ENCODE assay signal across 9 mouse cellular contexts in genomic region chr4:82403975-82404651, GRCm38 (mm10).
DNase-seq lines count a peak whose midpoint lies in the region; ATAC-seq and TF ChIP-seq lines count a peak whose summit lies in the region.
"Had no signal": no experiment of that assay in that cellular context is flagged by ENCODE, and none has a peak within 500 bp of the region (broad histone marks: within the 10 kb centered on the region; RNA-seq: fewer than 3 reads in every experiment).

No protein-coding gene starts in this region.

- peaks cover 13% of the 10 kb centered on the region; the same call in 1 of the 2 replicates for H3K4me1 ChIP-seq in kidney, embryonic 14.5 days (ENCODE audit: control insufficient read depth, insufficient read depth, low read length)
- H3K4me1 ChIP-seq in cerebellum, adult 2 months (ENCODE audit: control insufficient read depth, insufficient read depth, low read length) = peaks cover 48% of the 10 kb centered on the region
- peaks cover 30% of the 10 kb centered on the region for H3K4me1 ChIP-seq in kidney, adult 2 months (ENCODE audit: control insufficient read depth, insufficient read depth, low read length)
- peaks cover 76% of the 10 kb centered on the region for H3K4me1 ChIP-seq in limb, embryonic 14.5 days (ENCODE audit: control insufficient read depth, insufficient read depth, low read length)

- DNase-seq in kidney, adult 11 months = peak; percentile 66
- DNase-seq in cerebellum, adult 2 months = peak; percentile 87 to 94
- DNase-seq in gastrocnemius, postnatal 36 days = peak; percentile 51 to 64
- DNase-seq in kidney, adult 2 months = peak; percentile 89
- peak; percentile 58 for DNase-seq in limb, embryonic 14.5 days (ENCODE audit: low spot score)
- DNase-seq in skeletal muscle tissue, adult 2 months (ENCODE audit: low read depth, low spot score) = peak; percentile 75

- no peak for ATAC-seq in kidney, embryonic 14.5 days (ENCODE audit: low FRiP score, low TSS enrichment)
- peak; percentile 58 for ATAC-seq in limb, embryonic 14.5 days (ENCODE audit: low FRiP score, low read depth)
- ATAC-seq in erythroid progenitor cell, adult 5-6 weeks (replicated peaks; ENCODE audit: low FRiP score, poor library complexity, severe bottlenecking) = no peak

- WGBS in kidney, embryonic 14.5 days = 66% methylated on average over 13 of the region's 13 CpGs
- 4% methylated on average over 13 of the region's 13 CpGs for WGBS in cerebellum, adult 2 months
- 46% methylated on average over 13 of the region's 13 CpGs for WGBS in kidney, adult 2 months
- WGBS in limb, embryonic 14.5 days = 39% methylated on average over 13 of the region's 13 CpGs

- intact Hi-C loops in gastrocnemius, postnatal 36 days (cut with DNase I) = loop anchor here (5.0 kb wide), 2 partner anchors 33 to 98 kb away; no protein-coding TSS in a partner anchor

- no peaks in the 10 kb centered on the region for H3K27me3 ChIP-seq in kidney, embryonic 14.5 days (ENCODE audit: control insufficient read depth, insufficient read depth, low read length)
- no peaks in the 10 kb centered on the region for H3K27me3 ChIP-seq in cerebellum, adult 2 months (ENCODE audit: control insufficient read depth, insufficient read depth, low read length)
- no peaks in the 10 kb centered on the region for H3K27me3 ChIP-seq in kidney, adult 2 months (replicated peaks; ENCODE audit: control insufficient read depth, insufficient read depth, low read length)
- H3K27me3 ChIP-seq in limb, embryonic 14.5 days (ENCODE audit: control insufficient read depth, insufficient read depth, low read length) = no peaks in the 10 kb centered on the region

- H3K4me2 ChIP-seq in kidney, embryonic 14.5 days (replicated peaks; ENCODE audit: low read depth, low read length) = no peak overlapping the region
- H3K4me2 ChIP-seq in limb, embryonic 14.5 days (replicated peaks; ENCODE audit: low read depth, low read length, severe bottlenecking) = peak overlapping the region; percentile 25; the same call in 1 of the 2 replicates
- H3K4me2 ChIP-seq: midbrain, embryonic 12.5 days had no signal

- H3K4me3 ChIP-seq in kidney, embryonic 14.5 days (ENCODE audit: low read length) = no peak overlapping the region
- peak overlapping the region; percentile 38 for H3K4me3 ChIP-seq in cerebellum, adult 2 months (replicated peaks; ENCODE audit: insufficient read depth, low read depth, low read length)
- H3K4me3 ChIP-seq in kidney, adult 2 months (ENCODE audit: insufficient read depth, low read depth, low read length) = no peak overlapping the region
- H3K4me3 ChIP-seq in limb, embryonic 14.5 days (replicated peaks; ENCODE audit: low read length) = no peak overlapping the region
- H3K4me3 ChIP-seq: midbrain, embryonic 12.5 days had no signal

- H3K9ac ChIP-seq in kidney, embryonic 14.5 days (ENCODE audit: low read depth, low read length) = no peak overlapping the region
- H3K9ac ChIP-seq in limb, embryonic 14.5 days (ENCODE audit: low read depth, low read length, severe bottlenecking) = no peak overlapping the region
- H3K9ac ChIP-seq: midbrain, embryonic 12.5 days had no signal

- no peaks in the 10 kb centered on the region for H3K36me3 ChIP-seq in kidney, embryonic 14.5 days (ENCODE audit: control insufficient read depth, insufficient read depth, low read length)
- no peaks in the 10 kb centered on the region for H3K36me3 ChIP-seq in kidney, adult 2 months (ENCODE audit: control insufficient read depth, insufficient read depth, low read length)
- peaks cover 5% of the 10 kb centered on the region; the same call in 1 of the 2 replicates for H3K36me3 ChIP-seq in limb, embryonic 14.5 days (ENCODE audit: control insufficient read depth, insufficient read depth, low read length)
- H3K36me3 ChIP-seq: midbrain, embryonic 12.5 days had no signal

- no peaks in the 10 kb centered on the region for H3K9me3 ChIP-seq in kidney, embryonic 14.5 days (ENCODE audit: control insufficient read depth, low read length)
- no peaks in the 10 kb centered on the region for H3K9me3 ChIP-seq in limb, embryonic 14.5 days (ENCODE audit: control insufficient read depth, low read length)
- H3K9me3 ChIP-seq: midbrain, embryonic 12.5 days had no signal

- no peak overlapping the region for H3K27ac ChIP-seq in kidney, embryonic 14.5 days (ENCODE audit: low read depth, low read length)
- peak overlapping the region; percentile 45; the same call in 1 of the 2 replicates for H3K27ac ChIP-seq in cerebellum, adult 2 months (ENCODE audit: insufficient read depth, low read length)
- peak overlapping the region; percentile 58 for H3K27ac ChIP-seq in kidney, adult 2 months (ENCODE audit: insufficient read depth, low read depth, low read length)
- H3K27ac ChIP-seq in limb, embryonic 14.5 days (replicated peaks; ENCODE audit: low read depth, low read length) = peak overlapping the region; percentile 33
- H3K27ac ChIP-seq: midbrain, embryonic 12.5 days had no signal

- no peak for TF ChIP-seq CTCF in cerebellum, adult 2 months (IDR thresholded peaks at IDR 0.05; ENCODE audit: borderline replicate concordance, insufficient read depth, low read depth, low read length)
- no peak for TF ChIP-seq CTCF in kidney, adult 2 months (conservative IDR thresholded peaks at IDR 0.05; ENCODE audit: insufficient read depth, insufficient read length, low read depth, low read length)

- TF ChIP-seq POLR2A in cerebellum, adult 2 months (IDR thresholded peaks at IDR 0.05; ENCODE audit: borderline replicate concordance, insufficient read depth, low read length) = no peak
- TF ChIP-seq POLR2A in kidney, adult 2 months (IDR thresholded peaks at IDR 0.05; ENCODE audit: low read depth, low read length) = no peak
- no peak for TF ChIP-seq POLR2A in limb, embryonic 14.5 days (IDR thresholded peaks at IDR 0.05; ENCODE audit: borderline replicate concordance, extremely low read depth, insufficient read depth, insufficient read length)
